Comparison of ENCODE assay signal across 8 mouse cellular contexts in genomic region chrX:13461266-13462261, GRCm38 (mm10). TPM values are rescaled to one million over a fixed set of nuclear protein-coding genes. Genes with fewer than 3 reads are reported as not detected.
A peak's percentile ranks its signal among the peaks of the same experiment; 100 is the strongest.
DNase-seq lines count a peak whose midpoint lies in the region; ATAC-seq and TF ChIP-seq lines count a peak whose summit lies in the region.

No protein-coding gene starts in this region.

- H3K9me3 ChIP-seq in ES-E14 (ENCODE audit: control insufficient read depth, insufficient read depth, low read depth, low read length): no peaks in the 10 kb centered on the region
- H3K9me3 ChIP-seq in forebrain, postnatal 0 days (ENCODE audit: low read length): no peaks in the 10 kb centered on the region
- no peaks in the 10 kb centered on the region for H3K9me3 ChIP-seq in neural tube, embryonic 15.5 days (replicated peaks)

- H3K4me2 ChIP-seq in forebrain, postnatal 0 days (ENCODE audit: low read depth): peak overlapping the region; percentile 51
- peak overlapping the region; percentile 57 for H3K4me2 ChIP-seq in neural tube, embryonic 15.5 days

- DNase-seq in ES-E14 (ENCODE audit: low read depth, low spot score): peak; percentile 67
- DNase-seq in cerebellum, adult 18-20 months: peak; percentile 82 to 92
- peak; percentile 93 for DNase-seq in forebrain, postnatal 0 days
- peak; percentile 92 for DNase-seq in heart, postnatal 4 days
- DNase-seq in layer of hippocampus, adult 2 months (ENCODE audit: low spot score in 2 of 2): peak; percentile 76 to 85
- DNase-seq in lung, adult 2 months: peak; percentile 82
- DNase-seq in testis, postnatal 10 days (ENCODE audit: low spot score): peak; percentile 90

- TF ChIP-seq POLR2A in lung, adult 2 months (IDR thresholded peaks at IDR 0.05; ENCODE audit: borderline replicate concordance, extremely low read depth, low read depth, low read length): peak; percentile 25; the same call in 1 of the 2 replicates

- peaks cover 0 to 1% of the 10 kb centered on the region in 2 experiments; a peak in 1 of 4 replicates for H3K4me1 ChIP-seq in ES-E14 (ENCODE audit: control insufficient read depth in 2 of 2, insufficient read depth in 2 of 2, low read length in 2 of 2, poor library complexity in 1 of 2)
- 0 out of 2 replicates have a peak, but pooled peaks cover 4% of the 10 kb centered on the region for H3K4me1 ChIP-seq in forebrain, postnatal 0 days (ENCODE audit: insufficient read depth)
- H3K4me1 ChIP-seq in lung, adult 2 months (ENCODE audit: control insufficient read depth, insufficient read depth, low read length): no peaks in the 10 kb centered on the region; the same call in 1 of the 2 replicates
- peaks cover 5% of the 10 kb centered on the region; the same call in 1 of the 2 replicates for H3K4me1 ChIP-seq in neural tube, embryonic 15.5 days

- H3K36me3 ChIP-seq in ES-E14 (ENCODE audit: control insufficient read depth, insufficient read depth, low read length, poor library complexity, severe bottlenecking): no peaks in the 10 kb centered on the region
- no peaks in the 10 kb centered on the region for H3K36me3 ChIP-seq in forebrain, postnatal 0 days (ENCODE audit: insufficient read depth)
- no peaks in the 10 kb centered on the region for H3K36me3 ChIP-seq in neural tube, embryonic 15.5 days

- peak; percentile 83 for TF ChIP-seq CTCF in forebrain, postnatal 0 days (IDR thresholded peaks at IDR 0.05; ENCODE audit: low read depth)
- TF ChIP-seq CTCF in layer of hippocampus, adult 2 months (conservative IDR thresholded peaks at IDR 0.05): peak; percentile 88
- peak; percentile 45 for TF ChIP-seq CTCF in lung, adult 2 months (IDR thresholded peaks at IDR 0.05; ENCODE audit: insufficient read depth, low read length)

- 23% methylated on average over 46 of the region's 46 CpGs for WGBS in forebrain, postnatal 0 days
- WGBS in lung, adult 2 months: 24% methylated on average over 46 of the region's 46 CpGs
- 16% methylated on average over 45 of the region's 46 CpGs for WGBS in neural tube, embryonic 15.5 days

- no peaks in the 10 kb centered on the region for H3K27me3 ChIP-seq in forebrain, postnatal 0 days (ENCODE audit: insufficient read depth, low read length)
- H3K27me3 ChIP-seq in neural tube, embryonic 15.5 days (replicated peaks): no peaks in the 10 kb centered on the region

- H3K4me3 ChIP-seq in ES-E14 (ENCODE audit: insufficient read depth in 1 of 2, low read depth in 1 of 2, low read length in 2 of 2, poor library complexity in 1 of 2, severe bottlenecking in 1 of 2): peak overlapping the region; percentile 63 to 69
- peak overlapping the region; percentile 40 for H3K4me3 ChIP-seq in forebrain, postnatal 0 days (ENCODE audit: low read depth, low read length)
- H3K4me3 ChIP-seq in layer of hippocampus, adult 2 months: peak overlapping the region; percentile 59
- H3K4me3 ChIP-seq in lung, adult 2 months (replicated peaks; ENCODE audit: extremely low read depth, low read depth, low read length): peak overlapping the region; percentile 50
- peak overlapping the region; percentile 41 for H3K4me3 ChIP-seq in neural tube, embryonic 15.5 days (replicated peaks)

- peak overlapping the region; percentile 97 for H3K27ac ChIP-seq in ES-E14 (ENCODE audit: insufficient read depth, low read depth, low read length, poor library complexity, severe bottlenecking)
- H3K27ac ChIP-seq in forebrain, postnatal 0 days (ENCODE audit: low read depth, low read length): peak overlapping the region; percentile 83
- H3K27ac ChIP-seq in layer of hippocampus, adult 2 months: peak overlapping the region; percentile 91
- peak overlapping the region; percentile 86 for H3K27ac ChIP-seq in neural tube, embryonic 15.5 days (replicated peaks)

- peak; percentile 95 for ATAC-seq in forebrain, postnatal 0 days
- peak; percentile 98 for ATAC-seq in neural tube, embryonic 15.5 days (ENCODE audit: low FRiP score)

- peak overlapping the region; percentile 78 for H3K9ac ChIP-seq in ES-E14 (ENCODE audit: insufficient read depth, low read depth, low read length, poor library complexity, severe bottlenecking)
- peak overlapping the region; percentile 49 for H3K9ac ChIP-seq in forebrain, postnatal 0 days
- H3K9ac ChIP-seq in neural tube, embryonic 15.5 days (replicated peaks): peak overlapping the region; percentile 49

- in situ Hi-C loops in ES-E14 (cut with MboI; ENCODE audit: low sequenced_read_pairs in 2 of 2, unreplicated experiment in 2 of 2): loop anchor here (25.0 kb wide), 1 partner anchor 224 kb away; no protein-coding TSS in a partner anchor

TF ChIP-seq in ES-E14, 5 proteins besides CTCF, POLR2A, EP300 and RAD21:
- TF ChIP-seq CHD2 (IDR thresholded peaks at IDR 0.05; ENCODE audit: low read depth, low read length) (no peak), HCFC1 (IDR thresholded peaks at IDR 0.05; ENCODE audit: borderline replicate concordance, insufficient read depth, low read length) (no peak), ZC3H11A (IDR thresholded peaks at IDR 0.05; ENCODE audit: borderline replicate concordance, low read depth, low read length) (peak; percentile 72), ZNF384 (IDR thresholded peaks at IDR 0.05; ENCODE audit: low read depth, low read length) (0 out of 2 replicates have a peak, but pooled peaks have one; percentile 41), MAFK (IDR thresholded peaks at IDR 0.05; ENCODE audit: insufficient read depth, low read depth, low read length) (peak; percentile 86)

RNA-seq across cellular contexts. Expression of gene Nyx, which starts 4.3 kb away (rescaled TPM):
- total RNA-seq in ES-E14 (2012; rRNA removed): 0.31 and 0.37 TPM in 2 replicates
- total RNA-seq in forebrain, postnatal 0 days (2014; rRNA removed): 0.38 and 0.62 TPM in 2 replicates
- polyA plus RNA-seq in forebrain, postnatal 0 days (2015; fragmentation: Nextera tagmentation; extraction: Ambion mirVana): 0.11 and 0.21 TPM in 2 replicates
- under 1 TPM; 0.14 to 0.24 TPM for total RNA-seq in heart, postnatal 4 days (2021)
- 1 to 10 TPM in 1 of 2 experiments, under 1 TPM in 1; 0.59 to 1.1 TPM for total RNA-seq in layer of hippocampus, adult 2 months (2021)
- 0.72 and 0.92 TPM in 2 replicates for polyA plus RNA-seq in lung, adult 2 months (2012; rRNA removed)
- 0.24 and 0.27 TPM in 2 replicates for polyA plus RNA-seq in neural tube, embryonic 15.5 days (2015; fragmentation: Nextera tagmentation; extraction: Ambion mirVana)

Comparison
In these comparisons a context has a peak if more than half of its experiments do, and no peak if none do; other contexts are left out.
1. Peak in every context shown above with its lines: DNase-seq, ATAC-seq, H3K4me3 ChIP-seq and H3K27ac ChIP-seq.